In genomic region chr14:122413542-122413928, GRCm38 (mm10) we compare ENCODE assay signal across 27 mouse cellular contexts. TPM values are rescaled to one million over a fixed set of nuclear protein-coding genes. Genes with fewer than 3 reads are reported as not detected.
DNase-seq lines count a peak whose midpoint lies in the region; ATAC-seq and TF ChIP-seq lines count a peak whose summit lies in the region.
"Had no signal": no experiment of that assay in that cellular context is flagged by ENCODE, and none has a peak within 500 bp of the region (broad histone marks: within the 10 kb centered on the region; RNA-seq: fewer than 3 reads in every experiment).

No protein-coding gene starts in this region.

- H3K4me2 ChIP-seq in forebrain, embryonic 12.5 days = no peak overlapping the region
- H3K4me2 ChIP-seq in forebrain, embryonic 14.5 days (ENCODE audit: low read length) = no peak overlapping the region
- H3K4me2 ChIP-seq in midbrain, embryonic 11.5 days = no peak overlapping the region
- no peak overlapping the region for H3K4me2 ChIP-seq in midbrain, postnatal 0 days (ENCODE audit: low read depth, low read length, poor library complexity, severe bottlenecking)
- no peak overlapping the region for H3K4me2 ChIP-seq in limb, embryonic 11.5 days (ENCODE audit: low read depth, severe bottlenecking)
- no peak overlapping the region for H3K4me2 ChIP-seq in kidney, embryonic 14.5 days (replicated peaks; ENCODE audit: low read depth, low read length)
- H3K4me2 ChIP-seq: embryonic facial prominence, embryonic 15.5 days; forebrain, embryonic 13.5 days; hindbrain, embryonic 15.5 days had no signal

- no peak overlapping the region for H3K4me3 ChIP-seq in forebrain, embryonic 12.5 days (replicated peaks)
- H3K4me3 ChIP-seq in forebrain, embryonic 14.5 days (ENCODE audit: low read depth, low read length) = no peak overlapping the region
- no peak overlapping the region for H3K4me3 ChIP-seq in midbrain, embryonic 11.5 days (ENCODE audit: low read depth, low read length)
- no peak overlapping the region for H3K4me3 ChIP-seq in midbrain, postnatal 0 days (ENCODE audit: low read depth, low read length)
- no peak overlapping the region for H3K4me3 ChIP-seq in limb, embryonic 11.5 days (ENCODE audit: low read depth, low read length)
- H3K4me3 ChIP-seq in kidney, adult 2 months (ENCODE audit: insufficient read depth, low read depth, low read length) = no peak overlapping the region
- H3K4me3 ChIP-seq in kidney, embryonic 14.5 days (ENCODE audit: low read length) = no peak overlapping the region
- H3K4me3 ChIP-seq: embryonic facial prominence, embryonic 15.5 days; erythroblast, embryonic 14.5 days; forebrain, embryonic 13.5 days; gastrocnemius, adult 2 months; heart, embryonic 10.5 days; hindbrain, embryonic 15.5 days had no signal

- no peak for DNase-seq in forebrain, embryonic 14.5 days (ENCODE audit: low spot score)
- DNase-seq in midbrain, embryonic 11.5 days (ENCODE audit: low spot score, missing footprints) = peak; percentile 75
- DNase-seq in midbrain, postnatal 0 days (ENCODE audit: low spot score) = no peak
- DNase-seq in limb, embryonic 11.5 days (ENCODE audit: low spot score) = no peak
- no peak for DNase-seq in kidney, adult 2 months
- DNase-seq: adrenal gland, adult 8-10 months; adrenal gland, postnatal 36 days; cerebellum, adult 8-10 months; cerebellum, postnatal 14 days; embryo, embryonic 11 days; gastrocnemius, adult 2 months; gastrocnemius, postnatal 36 days; heart, adult 18-20 months; heart, postnatal 10 days had no signal

- no peak for TF ChIP-seq CTCF in midbrain, postnatal 0 days (IDR thresholded peaks at IDR 0.05)
- no peak for TF ChIP-seq CTCF in kidney, adult 2 months (conservative IDR thresholded peaks at IDR 0.05; ENCODE audit: insufficient read depth, insufficient read length, low read depth, low read length)

- H3K36me3 ChIP-seq in forebrain, embryonic 12.5 days (replicated peaks) = no peaks in the 10 kb centered on the region
- H3K36me3 ChIP-seq in forebrain, embryonic 14.5 days (ENCODE audit: control insufficient read depth, insufficient read depth, low read length) = no peaks in the 10 kb centered on the region
- no peaks in the 10 kb centered on the region for H3K36me3 ChIP-seq in midbrain, embryonic 11.5 days (ENCODE audit: control insufficient read depth, insufficient read depth, low read length)
- H3K36me3 ChIP-seq in midbrain, postnatal 0 days (ENCODE audit: insufficient read depth, low read length) = no peaks in the 10 kb centered on the region
- H3K36me3 ChIP-seq in limb, embryonic 11.5 days (ENCODE audit: control insufficient read depth, insufficient read depth, low read length) = no peaks in the 10 kb centered on the region
- no peaks in the 10 kb centered on the region for H3K36me3 ChIP-seq in kidney, adult 2 months (ENCODE audit: control insufficient read depth, insufficient read depth, low read length)
- H3K36me3 ChIP-seq in kidney, embryonic 14.5 days (ENCODE audit: control insufficient read depth, insufficient read depth, low read length) = no peaks in the 10 kb centered on the region
- H3K36me3 ChIP-seq: embryonic facial prominence, embryonic 15.5 days; heart, embryonic 10.5 days; hindbrain, embryonic 15.5 days had no signal

- peaks cover 13% of the 10 kb centered on the region for H3K4me1 ChIP-seq in forebrain, embryonic 12.5 days
- H3K4me1 ChIP-seq in forebrain, embryonic 14.5 days (ENCODE audit: control insufficient read depth, insufficient read depth, low read length) = peaks cover 8% of the 10 kb centered on the region
- peaks cover 10% of the 10 kb centered on the region for H3K4me1 ChIP-seq in midbrain, embryonic 11.5 days (ENCODE audit: control insufficient read depth, insufficient read depth, low read length)
- no peaks in the 10 kb centered on the region for H3K4me1 ChIP-seq in midbrain, postnatal 0 days (ENCODE audit: insufficient read depth, low read length)
- no peaks in the 10 kb centered on the region; the same call in 1 of the 2 replicates for H3K4me1 ChIP-seq in limb, embryonic 11.5 days (ENCODE audit: control insufficient read depth, insufficient read depth, low read length)
- H3K4me1 ChIP-seq in kidney, adult 2 months (ENCODE audit: control insufficient read depth, insufficient read depth, low read length) = no peaks in the 10 kb centered on the region
- no peaks in the 10 kb centered on the region for H3K4me1 ChIP-seq in kidney, embryonic 14.5 days (ENCODE audit: control insufficient read depth, insufficient read depth, low read length)
- H3K4me1 ChIP-seq: embryonic facial prominence, embryonic 15.5 days; heart, embryonic 10.5 days; hindbrain, embryonic 15.5 days had no signal

- H3K9me3 ChIP-seq in forebrain, embryonic 12.5 days = no peaks in the 10 kb centered on the region
- no peaks in the 10 kb centered on the region for H3K9me3 ChIP-seq in forebrain, embryonic 14.5 days (replicated peaks; ENCODE audit: control insufficient read depth, low read length)
- H3K9me3 ChIP-seq in midbrain, embryonic 11.5 days (ENCODE audit: control insufficient read depth, low read length) = no peaks in the 10 kb centered on the region
- no peaks in the 10 kb centered on the region for H3K9me3 ChIP-seq in midbrain, postnatal 0 days (ENCODE audit: low read length)
- H3K9me3 ChIP-seq in limb, embryonic 11.5 days (ENCODE audit: control insufficient read depth, low read length) = no peaks in the 10 kb centered on the region
- H3K9me3 ChIP-seq in kidney, embryonic 14.5 days (ENCODE audit: control insufficient read depth, low read length) = no peaks in the 10 kb centered on the region
- H3K9me3 ChIP-seq: embryonic facial prominence, embryonic 15.5 days; forebrain, embryonic 13.5 days; heart, embryonic 10.5 days; hindbrain, embryonic 15.5 days had no signal

- H3K27ac ChIP-seq in forebrain, embryonic 12.5 days = 0 out of 2 replicates have a peak overlapping the region, but pooled peaks have one; percentile 19
- no peak overlapping the region for H3K27ac ChIP-seq in forebrain, embryonic 14.5 days (ENCODE audit: low read depth, low read length)
- H3K27ac ChIP-seq in midbrain, embryonic 11.5 days (ENCODE audit: low read depth, low read length) = no peak overlapping the region
- H3K27ac ChIP-seq in midbrain, postnatal 0 days (ENCODE audit: low read depth, low read length) = no peak overlapping the region
- H3K27ac ChIP-seq in limb, embryonic 11.5 days (replicated peaks; ENCODE audit: low read depth, low read length) = peak overlapping the region; percentile 70
- H3K27ac ChIP-seq in kidney, adult 2 months (ENCODE audit: insufficient read depth, low read depth, low read length) = no peak overlapping the region
- no peak overlapping the region for H3K27ac ChIP-seq in kidney, embryonic 14.5 days (ENCODE audit: low read depth, low read length)
- H3K27ac ChIP-seq: embryonic facial prominence, embryonic 15.5 days; forebrain, embryonic 13.5 days; gastrocnemius, adult 2 months; heart, embryonic 10.5 days; hindbrain, embryonic 15.5 days had no signal

- no peak for ATAC-seq in forebrain, embryonic 12.5 days (ENCODE audit: low FRiP score)
- no peak for ATAC-seq in forebrain, embryonic 14.5 days
- no peak for ATAC-seq in midbrain, embryonic 11.5 days (ENCODE audit: low FRiP score)
- ATAC-seq in midbrain, postnatal 0 days (ENCODE audit: low FRiP score) = no peak
- 0 out of 2 replicates have a peak, but pooled peaks have one; percentile 36 for ATAC-seq in limb, embryonic 11.5 days (ENCODE audit: insufficient number of reproducible peaks, low FRiP score, low TSS enrichment, low read depth)
- no peak for ATAC-seq in kidney, embryonic 14.5 days (ENCODE audit: low FRiP score, low TSS enrichment)
- ATAC-seq: forebrain, embryonic 13.5 days; intestine, embryonic 16.5 days had no signal

- no peak overlapping the region for H3K9ac ChIP-seq in forebrain, embryonic 12.5 days
- no peak overlapping the region for H3K9ac ChIP-seq in forebrain, embryonic 14.5 days (ENCODE audit: low read length)
- H3K9ac ChIP-seq in midbrain, embryonic 11.5 days (ENCODE audit: low read length) = no peak overlapping the region
- no peak overlapping the region for H3K9ac ChIP-seq in midbrain, postnatal 0 days (replicated peaks; ENCODE audit: low read length, poor library complexity, severe bottlenecking)
- H3K9ac ChIP-seq in limb, embryonic 11.5 days (ENCODE audit: low read length) = peak overlapping the region; percentile 28; the same call in 1 of the 2 replicates
- H3K9ac ChIP-seq in kidney, embryonic 14.5 days (ENCODE audit: low read depth, low read length) = no peak overlapping the region
- H3K9ac ChIP-seq: embryonic facial prominence, embryonic 15.5 days; forebrain, embryonic 13.5 days; hindbrain, embryonic 15.5 days had no signal

- no peak for TF ChIP-seq POLR2A in kidney, adult 2 months (IDR thresholded peaks at IDR 0.05; ENCODE audit: low read depth, low read length)

- peaks cover 35% of the 10 kb centered on the region for H3K27me3 ChIP-seq in forebrain, embryonic 12.5 days
- H3K27me3 ChIP-seq in forebrain, embryonic 14.5 days (replicated peaks; ENCODE audit: control insufficient read depth, insufficient read depth, low read length) = 0 out of 2 replicates have a peak, but pooled peaks cover 4% of the 10 kb centered on the region
- peaks cover 28% of the 10 kb centered on the region for H3K27me3 ChIP-seq in midbrain, embryonic 11.5 days (ENCODE audit: control insufficient read depth, insufficient read depth, low read length)
- H3K27me3 ChIP-seq in midbrain, postnatal 0 days (ENCODE audit: insufficient read depth, low read length) = peaks cover 15% of the 10 kb centered on the region
- no peaks in the 10 kb centered on the region for H3K27me3 ChIP-seq in limb, embryonic 11.5 days (ENCODE audit: control insufficient read depth, insufficient read depth, low read length)
- no peaks in the 10 kb centered on the region; the same call in 1 of the 2 replicates for H3K27me3 ChIP-seq in kidney, adult 2 months (replicated peaks; ENCODE audit: control insufficient read depth, insufficient read depth, low read length)
- H3K27me3 ChIP-seq in kidney, embryonic 14.5 days (ENCODE audit: control insufficient read depth, insufficient read depth, low read length) = no peaks in the 10 kb centered on the region
- H3K27me3 ChIP-seq: CH12.LX had no signal

- 84% methylated on average over 2 of the region's 2 CpGs for WGBS in forebrain, embryonic 12.5 days
- 80% methylated on average over 2 of the region's 2 CpGs for WGBS in forebrain, embryonic 14.5 days
- WGBS in midbrain, embryonic 11.5 days = 72% methylated on average over 2 of the region's 2 CpGs
- WGBS in midbrain, postnatal 0 days = 93% methylated on average over 2 of the region's 2 CpGs
- WGBS in limb, embryonic 11.5 days = 26% methylated on average over 2 of the region's 2 CpGs
- 78% methylated on average over 2 of the region's 2 CpGs for WGBS in kidney, adult 2 months
- 59% methylated on average over 2 of the region's 2 CpGs for WGBS in kidney, embryonic 14.5 days

RNA-seq across cellular contexts. Expression of gene Gm5089, which starts 37.4 kb away (rescaled TPM):
- 1.6 and 2.1 TPM in 2 replicates for polyA plus RNA-seq in forebrain, embryonic 12.5 days (2016; fragmentation: Nextera tagmentation; extraction: Ambion mirVana)
- polyA plus RNA-seq in forebrain, embryonic 14.5 days (2014; fragmentation: Nextera tagmentation; extraction: Ambion mirVana) = 0.25 and 0.33 TPM in 2 replicates
- 0.62 and 0.64 TPM in 2 replicates for polyA plus RNA-seq in midbrain, embryonic 11.5 days (2014; fragmentation: Nextera tagmentation; extraction: Ambion mirVana)
- total RNA-seq in midbrain, postnatal 0 days (2014; rRNA removed) = 1.9 TPM in 1 of 2 replicates, not detected in the other
- 0.07 TPM in 1 of 2 replicates, not detected in the other for polyA plus RNA-seq in midbrain, postnatal 0 days (2015; fragmentation: Nextera tagmentation; extraction: Ambion mirVana)
- 0.24 and 0.33 TPM in 2 replicates for polyA plus RNA-seq in limb, embryonic 11.5 days (2014; fragmentation: Nextera tagmentation; extraction: Ambion mirVana)
- polyA plus RNA-seq in kidney, adult 2 months (2012; rRNA removed) = not detected in 2 replicates
- not detected in 2 replicates for polyA plus RNA-seq in kidney, embryonic 14.5 days (2014; fragmentation: Nextera tagmentation; extraction: Ambion mirVana)
- total RNA-seq: adrenal gland, adult 8-10 months; adrenal gland, postnatal 36 days; CH12.LX; common myeloid progenitor, adult 5-6 weeks; gastrocnemius, adult 2 months; gastrocnemius, postnatal 36 days; heart, adult 18-20 months; heart, postnatal 10 days; hematopoietic stem cell, adult 5-6 weeks had no signal
- polyA plus RNA-seq: C2C12; erythroblast, embryonic 14.5 days; heart, embryonic 10.5 days; heart, embryonic 14.5 days; intestine, embryonic 16.5 days had no signal

RNA-seq across cellular contexts. Expression of gene Zic5, which starts 51.9 kb away (rescaled TPM):
- 18.6 and 25.8 TPM in 2 replicates for polyA plus RNA-seq in forebrain, embryonic 12.5 days (2016; fragmentation: Nextera tagmentation; extraction: Ambion mirVana)
- 9.5 and 10.9 TPM in 2 replicates for polyA plus RNA-seq in forebrain, embryonic 14.5 days (2014; fragmentation: Nextera tagmentation; extraction: Ambion mirVana)
- 14.6 and 15.8 TPM in 2 replicates for polyA plus RNA-seq in midbrain, embryonic 11.5 days (2014; fragmentation: Nextera tagmentation; extraction: Ambion mirVana)
- 10.7 and 24.8 TPM in 2 replicates for total RNA-seq in midbrain, postnatal 0 days (2014; rRNA removed)
- 4.4 and 8.8 TPM in 2 replicates for polyA plus RNA-seq in midbrain, postnatal 0 days (2015; fragmentation: Nextera tagmentation; extraction: Ambion mirVana)
- polyA plus RNA-seq in limb, embryonic 11.5 days (2014; fragmentation: Nextera tagmentation; extraction: Ambion mirVana) = 11.3 and 12.5 TPM in 2 replicates
- polyA plus RNA-seq in kidney, adult 2 months (2012; rRNA removed) = not detected in 2 replicates
- polyA plus RNA-seq in kidney, embryonic 14.5 days (2014; fragmentation: Nextera tagmentation; extraction: Ambion mirVana) = 0.07 and 0.10 TPM in 2 replicates
- total RNA-seq: adrenal gland, postnatal 36 days; common myeloid progenitor, adult 5-6 weeks; gastrocnemius, adult 2 months; gastrocnemius, postnatal 36 days; heart, adult 18-20 months; heart, postnatal 10 days; hematopoietic stem cell, adult 5-6 weeks had no signal
- polyA plus RNA-seq: intestine, embryonic 16.5 days had no signal

Comparison
In these comparisons a context has a peak if more than half of its experiments do, and no peak if none do; other contexts are left out.
1. H3K27ac ChIP-seq: peak in forebrain, embryonic 12.5 days (single experiment) and limb, embryonic 11.5 days (single experiment); none in forebrain, embryonic 14.5 days (single experiment), midbrain, embryonic 11.5 days (single experiment), midbrain, postnatal 0 days (single experiment), kidney, adult 2 months (single experiment) and kidney, embryonic 14.5 days (single experiment).